Mouse (Mus musculus) C2C12 (cell line): ENCODE measurements around the gene Tubg2.

Experiments
- CEBPB ChIP-seq: IDR thresholded peaks from one replicate; pipeline ENCODE4 v1.6.1; 2011; ENCODE audit warnings: low read depth, mild to moderate bottlenecking, control low read depth, moderate library complexity
- CTCF ChIP-seq: IDR thresholded peaks from one replicate; pipeline ENCODE4 v1.5.1; 2011; ENCODE audit not compliant: control insufficient read depth, insufficient read depth, insufficient read length
- MAX ChIP-seq: IDR thresholded peaks from one replicate; pipeline ENCODE4 v1.6.1; 2011; ENCODE audit warnings: mild to moderate bottlenecking, control low read depth
- MYOD1 ChIP-seq: IDR thresholded peaks from one replicate; pipeline ENCODE4 v1.6.1; 2011; ENCODE audit warnings: low read depth; ENCODE audit not compliant: control insufficient read depth, insufficient read length
- MYOG ChIP-seq: IDR thresholded peaks from one replicate; pipeline ENCODE4 v1.6.1; 2011; ENCODE audit not compliant: control insufficient read depth, insufficient read length; ENCODE audit errors: extremely low read depth
- USF1 ChIP-seq: IDR thresholded peaks from one replicate; pipeline ENCODE4 v1.6.1; 2011; ENCODE audit warnings: low read depth, mild to moderate bottlenecking, control low read depth, moderate library complexity

- TF ChIP-seq MYOD1 (no peak), CTCF (no peak), USF1 (no peak), MAX (no peak), CEBPB (no peak), MYOG (no peak)
These were observed 29.3 kb downstream of the Tubg2 start for GRCm38 (mm10) chr11:101184984-101185383.
